Mouse (Mus musculus) R1 (cell line): ENCODE measurements around the gene Fam3c.
"Not testable (repeated sequence)": the region's sequence is repeated elsewhere in the genome, so short reads cannot be mapped to it uniquely, and the experiment has no call there.

Experiments used
- DNase-seq: peaks from one replicate; pipeline ENCODE4 v3.0.0-alpha.2; 2018; ENCODE audit warnings: low read depth, low spot score

Fam3c gene

GRCm38 (mm10) chr6:22292056-22292455, 64.0 kb downstream of the Fam3c start:
- no peak for DNase-seq

- DNase-seq, result no peak
Measured at GRCm38 (mm10) chr6:22290790-22291189, 65.3 kb downstream of the Fam3c start.

- DNase-seq, result no peak
Measured at GRCm38 (mm10) chr6:22289461-22290021, 66.5 kb downstream of the Fam3c start.

- peak; percentile 37 for DNase-seq
Measured at GRCm38 (mm10) chr6:22288737-22289460, 67.1 kb downstream of the Fam3c start.

- DNase-seq, result peak; percentile 76
Measured at GRCm38 (mm10) chr6:22288004-22288736, 67.9 kb downstream of the Fam3c start, which contains the start of gene Wnt16. Wnt16 (plus strand) TSS chr6:22288227.

- no peak for DNase-seq
Measured at GRCm38 (mm10) chr6:22282405-22282804, 73.6 kb downstream of the Fam3c start.

GRCm38 (mm10) chr6:22280217-22280861, 75.7 kb downstream of the Fam3c start:
- peak; percentile 6 for DNase-seq

- DNase-seq, result no peak
Measured at GRCm38 (mm10) chr6:22277941-22278340, 78.1 kb downstream of the Fam3c start.

- DNase-seq, result no peak
Measured at GRCm38 (mm10) chr6:22269840-22270521, 86.1 kb downstream of the Fam3c start.

- no peak for DNase-seq
Measured at GRCm38 (mm10) chr6:22268677-22269076, 87.4 kb downstream of the Fam3c start.

GRCm38 (mm10) chr6:22267807-22268667, 88.0 kb downstream of the Fam3c start:
- no peak for DNase-seq

GRCm38 (mm10) chr6:22266018-22266417, 90.0 kb downstream of the Fam3c start:
- DNase-seq, result no peak

- DNase-seq, result not testable (repeated sequence)
Measured at GRCm38 (mm10) chr6:22264094-22264493, 91.9 kb downstream of the Fam3c start.

GRCm38 (mm10) chr6:22262519-22262918, 93.5 kb downstream of the Fam3c start:
- DNase-seq, result no peak

GRCm38 (mm10) chr6:22258784-22259183, 97.3 kb downstream of the Fam3c start:
- no peak for DNase-seq
